ENCODE assay signal across 5 mouse cellular contexts in the genomic region with DNA sequence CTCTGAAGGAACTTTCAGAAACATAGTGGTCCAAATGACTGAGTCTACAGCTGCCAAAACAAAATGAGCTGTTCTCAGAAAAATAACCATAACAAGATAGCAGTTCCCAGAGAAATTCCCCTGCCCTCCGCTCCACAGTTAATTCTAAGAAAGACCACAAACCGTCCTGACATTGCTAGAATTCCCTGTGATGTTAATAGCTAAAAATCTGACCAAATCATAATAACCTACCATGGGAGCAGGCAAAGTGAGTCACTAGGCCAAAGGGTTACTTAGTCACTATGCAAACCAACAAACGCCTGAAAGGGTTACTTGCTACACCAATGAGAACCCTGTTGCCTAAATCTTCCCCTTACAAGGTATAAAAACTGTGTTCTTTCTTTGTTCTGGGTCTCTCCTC.
A peak's percentile ranks its signal among the peaks of the same experiment; 100 is the strongest.
DNase-seq lines count a peak whose midpoint lies in the region; ATAC-seq and TF ChIP-seq lines count a peak whose summit lies in the region.
"Not testable (repeated sequence)": the region's sequence is repeated elsewhere in the genome, so short reads cannot be mapped to it uniquely, and the experiment has no call there.

No protein-coding gene starts in this region.

- H3ac ChIP-seq in myocyte (ENCODE audit: control insufficient read depth, insufficient read length) = not testable (repeated sequence)

- not testable (repeated sequence) for H3K79me2 ChIP-seq in myocyte (ENCODE audit: control insufficient read depth, insufficient read depth)

- H3K4me3 ChIP-seq in myocyte = not testable (repeated sequence)

- not testable (repeated sequence) for H3K36me3 ChIP-seq in myocyte (ENCODE audit: control insufficient read depth, insufficient read depth)

- CTCF ChIA-PET in Patski (lab: Charles Lee) = not testable (repeated sequence)

- DNase-seq in 3T3-L1 (ENCODE audit: low read depth, low spot score) (peak; percentile 63), Patski (ENCODE audit: low read depth, low spot score) (peak; percentile 51)
- peak; percentile 72 for DNase-seq in Muller cell, postnatal 12 days (ENCODE audit: inconsistent ontology term)
- peak; percentile 10 for DNase-seq in fibroblast of lung, adult 2 months (ENCODE audit: low read depth)

- not testable (repeated sequence) for TF ChIP-seq POLR2A in myocyte (IDR thresholded peaks at IDR 0.05; ENCODE audit: insufficient read length, low read depth)

- not testable (repeated sequence) for H3K27me3 ChIP-seq in Patski; myocyte (ENCODE audit: control insufficient read depth, insufficient read depth, insufficient read length)

- H3K4me2 ChIP-seq in myocyte (ENCODE audit: low read depth) = peak overlapping the region; percentile 45

- in situ Hi-C loops in Patski (cut with MboI; ENCODE audit: low pct_unique_long_range_greater_than_20kb) = loop anchor here (10.0 kb wide), 1 partner anchor 176 kb away; no protein-coding TSS in a partner anchor

- not testable (repeated sequence) for TF ChIP-seq CTCF in Patski (IDR thresholded peaks at IDR 0.05)

- not testable (repeated sequence) for ATAC-seq in Patski

- POLR2A ChIA-PET in Patski (lab: Charles Lee) = not testable (repeated sequence)

TF ChIP-seq in myocyte, 11 proteins besides CTCF, POLR2A, EP300 and RAD21:
- 0 out of 2 replicates have a peak, but pooled peaks have one; percentile 26 for TF ChIP-seq CEBPB (IDR thresholded peaks at IDR 0.05; ENCODE audit: insufficient read depth, poor library complexity, severe bottlenecking)

Comparison
In these comparisons a context has a peak if more than half of its experiments do, and no peak if none do; other contexts are left out.
1. DNase-seq: peak in every context shown above with its lines; median percentile 72 in Muller cell, postnatal 12 days; 63 in 3T3-L1; 51 in Patski; 10 in fibroblast of lung, adult 2 months.